Mouse (Mus musculus): ENCODE measurements around the gene Fstl4. TPM values are rescaled to one million over a fixed set of nuclear protein-coding genes. Genes with fewer than 3 reads are reported as not detected.

The Fstl4 gene
- polyA plus RNA-seq, 1 experiment from 2014 or later: 0.06 TPM

DNA sequence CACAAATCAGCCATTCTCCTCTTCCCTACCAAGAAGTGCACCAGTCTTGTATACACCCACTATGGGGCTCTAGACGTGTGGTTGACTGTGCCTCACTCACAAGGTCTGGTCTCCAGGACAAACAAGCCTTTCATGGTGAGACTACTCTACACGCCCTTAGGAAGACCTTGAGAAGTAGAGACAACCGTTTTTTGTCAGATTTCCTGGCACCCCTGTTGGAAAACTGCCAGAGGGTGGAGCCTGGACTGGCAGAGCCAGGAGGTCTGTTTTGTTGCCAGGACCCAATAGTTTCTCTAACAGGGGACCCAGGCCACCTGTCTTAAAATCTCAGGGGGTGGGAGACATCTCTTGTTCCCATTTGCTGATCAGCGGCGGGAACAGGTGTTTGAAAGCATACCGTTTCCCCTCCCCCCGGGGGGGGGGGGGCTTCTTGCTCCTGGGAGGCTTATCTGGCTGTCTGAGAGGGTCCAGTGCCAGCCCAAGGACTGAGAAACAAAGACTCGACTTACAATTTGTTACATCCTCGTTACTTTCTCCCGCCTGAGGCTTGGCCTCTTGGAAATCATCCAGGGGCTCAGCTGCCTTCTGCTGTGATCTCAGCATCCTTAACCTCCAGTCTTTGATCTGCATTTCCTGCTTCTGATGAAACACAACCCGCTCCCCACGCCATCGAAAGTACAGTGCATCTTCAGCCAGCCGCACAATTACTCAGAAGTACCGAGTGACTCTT lies 155.0 kb downstream of the Fstl4 start:
- Histone ChIP-seq H3K27ac (no peak overlapping the region), H3K4me2 (no peak overlapping the region), H3K27me3 (no peaks in the 10 kb centered on the region), H3K9me3 (replicated peaks) (no peaks in the 10 kb centered on the region), H3K4me3 (replicated peaks) (no peak overlapping the region), H3K4me1 (replicated peaks) (no peaks in the 10 kb centered on the region), H3K9ac (no peak overlapping the region), H3K36me3 (no peaks in the 10 kb centered on the region)
- no peak for DNase-seq
- WGBS (ENCODE audit: insufficient replicate concordance): 53% methylated on average over 15 of the region's 15 CpGs
- ATAC-seq (ENCODE audit: low read depth): no peak

DNA sequence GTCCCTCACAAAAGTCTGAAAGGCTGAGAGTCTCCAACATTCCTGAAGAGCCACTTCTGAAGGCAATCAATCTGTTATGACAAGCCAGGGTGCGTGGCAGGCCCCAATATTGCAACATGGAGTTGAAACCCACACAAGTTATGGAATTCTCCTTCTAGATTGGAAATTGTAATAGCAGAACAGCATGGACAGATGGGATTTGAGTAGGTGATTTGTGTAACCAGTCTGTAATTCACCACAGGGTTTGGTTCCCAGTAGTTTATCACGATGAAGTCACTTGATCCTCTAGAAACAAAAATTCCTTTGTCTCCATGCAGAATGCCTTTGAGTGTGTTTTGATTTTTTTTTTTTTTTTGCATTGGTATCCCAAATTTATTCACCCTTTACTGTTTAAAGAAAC lies 159.8 kb downstream of the Fstl4 start:
- H3K36me3 ChIP-seq: no peaks in the 10 kb centered on the region
- no peak overlapping the region for H3K27ac ChIP-seq
- H3K4me1 ChIP-seq (replicated peaks): no peaks in the 10 kb centered on the region
- no peak overlapping the region for H3K9ac ChIP-seq
- ATAC-seq (ENCODE audit: low read depth): no peak
- DNase-seq: no peak
- H3K4me2 ChIP-seq: no peak overlapping the region
- H3K27me3 ChIP-seq: no peaks in the 10 kb centered on the region
- 64% methylated on average over 2 of the region's 2 CpGs for WGBS (ENCODE audit: insufficient replicate concordance)
- no peaks in the 10 kb centered on the region for H3K9me3 ChIP-seq (replicated peaks)
- H3K4me3 ChIP-seq (replicated peaks): no peak overlapping the region

DNA sequence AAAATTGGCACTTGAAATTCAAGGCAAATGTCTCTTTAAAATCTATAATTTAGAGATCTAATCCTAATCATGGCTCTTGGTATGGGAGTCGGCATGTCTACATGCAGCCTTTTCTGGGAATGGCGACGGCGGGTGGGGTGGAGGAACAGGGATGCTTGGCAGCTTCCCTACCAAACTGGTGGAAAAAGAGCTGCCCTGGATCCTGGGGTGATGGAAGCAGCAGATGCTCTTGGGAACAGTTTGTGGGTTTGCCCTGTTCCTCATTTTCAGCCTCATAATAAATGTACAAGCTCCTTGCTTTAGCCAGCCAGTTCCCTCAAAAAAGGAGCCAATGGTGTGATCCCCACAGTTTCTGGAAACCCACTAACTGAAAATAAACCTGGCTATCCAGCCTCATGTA lies 163.9 kb downstream of the Fstl4 start:
- Histone ChIP-seq H3K4me1 (replicated peaks) (no peaks in the 10 kb centered on the region), H3K4me3 (replicated peaks) (no peak overlapping the region), H3K27ac (no peak overlapping the region), H3K9ac (no peak overlapping the region), H3K4me2 (no peak overlapping the region), H3K27me3 (no peaks in the 10 kb centered on the region), H3K9me3 (replicated peaks) (no peaks in the 10 kb centered on the region), H3K36me3 (no peaks in the 10 kb centered on the region)
- ATAC-seq (ENCODE audit: low read depth) (no peak), DNase-seq (no peak)
- whole genome bisulfite sequencing (ENCODE audit: insufficient replicate concordance): 74% methylated on average over 4 of the region's 4 CpGs

DNA sequence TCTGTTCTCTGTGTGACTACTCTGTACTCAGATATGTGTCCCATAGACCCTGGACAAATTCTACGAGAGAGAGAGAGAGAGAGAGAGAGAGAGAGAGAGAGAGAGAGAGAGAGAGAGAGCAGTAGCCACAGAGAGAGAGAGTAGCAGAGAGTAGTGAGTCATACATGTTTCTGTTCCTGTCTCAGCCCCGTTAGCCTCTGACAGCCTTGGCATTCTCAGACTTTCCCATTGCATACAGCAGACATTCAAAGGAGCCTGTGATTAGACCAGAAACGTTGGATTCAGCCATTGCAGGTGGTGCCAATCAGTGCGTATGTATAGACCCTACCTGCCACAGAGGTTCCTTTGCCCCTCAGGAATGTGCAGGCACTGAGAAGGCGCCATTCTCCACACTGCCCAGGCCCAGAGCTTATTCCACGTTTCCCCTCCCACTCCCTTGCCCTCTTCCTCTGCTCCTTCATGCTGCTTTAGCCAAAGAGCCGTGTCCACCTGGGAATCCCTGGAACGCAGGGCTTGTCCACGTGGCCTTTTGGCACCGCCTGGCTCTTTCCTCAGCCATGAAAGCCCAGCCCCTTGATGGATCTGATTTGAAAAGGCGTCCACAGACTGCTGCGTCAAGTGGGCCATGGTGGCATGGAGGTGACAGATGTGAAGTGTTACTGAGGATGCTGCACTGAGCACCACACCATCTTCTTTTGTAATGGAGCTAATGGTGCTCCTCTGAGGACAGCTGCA lies 175.1 kb downstream of the Fstl4 start:
- Histone ChIP-seq H3K4me3 (replicated peaks) (no peak overlapping the region), H3K4me2 (no peak overlapping the region), H3K27ac (no peak overlapping the region), H3K9ac (no peak overlapping the region), H3K4me1 (replicated peaks) (no peaks in the 10 kb centered on the region), H3K9me3 (replicated peaks) (no peaks in the 10 kb centered on the region), H3K36me3 (no peaks in the 10 kb centered on the region), H3K27me3 (no peaks in the 10 kb centered on the region)
- ATAC-seq (ENCODE audit: low read depth): no peak
- no peak for DNase-seq
- 66% methylated on average over 12 of the region's 12 CpGs for WGBS (ENCODE audit: insufficient replicate concordance)

DNA sequence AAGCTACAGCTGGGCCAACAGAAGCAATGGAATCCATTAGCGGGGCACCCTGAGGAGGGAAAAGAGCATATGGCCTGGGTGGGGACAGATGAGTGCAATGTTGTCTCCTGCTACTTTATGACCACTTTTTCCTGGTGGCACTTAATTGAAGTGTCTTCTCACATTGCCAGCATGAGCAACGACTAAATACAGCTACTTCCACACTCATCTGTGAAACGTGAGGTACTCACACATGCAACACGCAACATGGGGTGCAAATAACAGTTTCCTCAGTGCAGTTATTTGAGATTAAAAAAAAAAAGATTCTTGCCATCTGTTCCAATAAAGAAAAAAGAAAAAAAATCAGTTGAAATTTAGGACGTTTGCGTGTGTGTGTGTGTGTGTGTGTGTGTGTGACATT lies 178.5 kb downstream of the Fstl4 start:
- no peak overlapping the region for H3K27ac ChIP-seq
- H3K9ac ChIP-seq: no peak overlapping the region
- no peaks in the 10 kb centered on the region for H3K9me3 ChIP-seq (replicated peaks)
- no peak overlapping the region for H3K4me3 ChIP-seq (replicated peaks)
- no peaks in the 10 kb centered on the region for H3K27me3 ChIP-seq
- H3K36me3 ChIP-seq: no peaks in the 10 kb centered on the region
- no peak overlapping the region for H3K4me2 ChIP-seq
- 59% methylated on average over 6 of the region's 6 CpGs for WGBS (ENCODE audit: insufficient replicate concordance)
- ATAC-seq (ENCODE audit: low read depth) (no peak), DNase-seq (no peak)
- no peaks in the 10 kb centered on the region for H3K4me1 ChIP-seq (replicated peaks)

DNA sequence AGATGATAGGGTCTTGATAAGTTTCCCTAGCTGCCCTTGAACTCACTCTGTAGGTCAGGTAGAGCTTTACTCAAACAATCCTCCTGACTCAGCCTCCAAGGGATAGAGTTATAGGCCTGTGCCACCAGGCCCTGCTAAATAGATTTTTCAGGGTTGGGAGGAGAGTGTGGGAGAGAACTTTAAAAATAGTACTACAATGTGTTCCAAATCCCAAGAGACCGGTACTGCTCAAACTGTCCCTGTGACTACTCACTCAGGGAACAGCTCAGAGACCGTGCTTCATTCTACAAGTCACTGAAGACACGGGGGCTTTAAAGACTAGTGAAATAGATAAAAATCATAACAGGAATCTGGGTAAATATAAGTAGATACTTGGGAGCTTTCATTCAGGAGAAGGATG lies 190.6 kb downstream of the Fstl4 start:
- Histone ChIP-seq H3K4me1 (replicated peaks) (no peaks in the 10 kb centered on the region), H3K27me3 (no peaks in the 10 kb centered on the region), H3K36me3 (no peaks in the 10 kb centered on the region), H3K4me2 (no peak overlapping the region), H3K27ac (no peak overlapping the region), H3K4me3 (replicated peaks) (no peak overlapping the region), H3K9me3 (replicated peaks) (no peaks in the 10 kb centered on the region), H3K9ac (no peak overlapping the region)
- 66% methylated on average over 3 of the region's 3 CpGs for WGBS (ENCODE audit: insufficient replicate concordance)
- DNase-seq: no peak
- ATAC-seq (ENCODE audit: low read depth): no peak

DNA sequence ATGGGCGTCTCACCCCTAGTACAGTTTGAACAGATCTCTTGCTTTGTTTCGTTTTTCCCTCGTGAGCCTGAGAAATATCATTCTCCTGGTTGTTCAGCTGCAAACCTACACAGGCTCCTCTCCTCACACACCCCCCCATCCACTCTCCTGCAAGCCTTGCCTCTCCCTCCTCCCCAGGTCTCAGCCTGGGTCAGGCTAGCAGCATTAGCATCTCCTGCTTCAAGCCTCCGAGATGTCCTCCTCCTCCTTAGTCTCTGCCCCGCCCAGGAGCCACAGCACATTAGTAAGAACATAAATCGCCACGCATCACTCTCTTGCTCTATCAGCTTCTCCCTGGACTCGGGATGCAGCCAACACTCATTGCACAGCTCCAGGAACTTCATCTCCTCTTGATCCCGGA lies 204.4 kb downstream of the Fstl4 start:
- H3K36me3 ChIP-seq: no peaks in the 10 kb centered on the region
- no peak overlapping the region for H3K9ac ChIP-seq
- H3K4me1 ChIP-seq (replicated peaks): no peaks in the 10 kb centered on the region
- no peak for DNase-seq
- H3K4me3 ChIP-seq (replicated peaks): no peak overlapping the region
- WGBS (ENCODE audit: insufficient replicate concordance): 60% methylated on average over 9 of the region's 9 CpGs
- no peak overlapping the region for H3K27ac ChIP-seq
- H3K4me2 ChIP-seq: no peak overlapping the region
- H3K27me3 ChIP-seq: no peaks in the 10 kb centered on the region
- ATAC-seq (ENCODE audit: low read depth): no peak
- no peaks in the 10 kb centered on the region for H3K9me3 ChIP-seq (replicated peaks)

DNA sequence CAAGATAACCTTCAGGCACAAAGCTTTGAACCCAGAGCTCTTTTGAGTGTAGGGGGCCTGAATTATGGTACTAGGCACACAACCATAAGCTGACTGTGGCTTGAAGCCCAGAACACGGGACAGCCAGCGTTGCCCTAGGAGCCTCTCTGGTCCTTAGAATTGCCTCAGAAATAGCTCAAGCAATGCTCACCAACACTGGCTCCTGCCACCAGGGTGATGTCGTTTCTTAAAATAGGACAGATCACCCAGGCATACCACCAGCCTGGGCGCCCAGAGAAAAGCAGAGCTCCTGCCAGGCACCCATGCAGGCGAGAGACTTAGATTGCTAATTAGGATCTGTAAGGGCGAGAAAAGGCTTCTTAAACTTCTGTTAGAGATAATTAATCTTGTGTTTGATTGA lies 206.0 kb downstream of the Fstl4 start:
- 52% methylated on average over 6 of the region's 6 CpGs for WGBS (ENCODE audit: insufficient replicate concordance)

DNA sequence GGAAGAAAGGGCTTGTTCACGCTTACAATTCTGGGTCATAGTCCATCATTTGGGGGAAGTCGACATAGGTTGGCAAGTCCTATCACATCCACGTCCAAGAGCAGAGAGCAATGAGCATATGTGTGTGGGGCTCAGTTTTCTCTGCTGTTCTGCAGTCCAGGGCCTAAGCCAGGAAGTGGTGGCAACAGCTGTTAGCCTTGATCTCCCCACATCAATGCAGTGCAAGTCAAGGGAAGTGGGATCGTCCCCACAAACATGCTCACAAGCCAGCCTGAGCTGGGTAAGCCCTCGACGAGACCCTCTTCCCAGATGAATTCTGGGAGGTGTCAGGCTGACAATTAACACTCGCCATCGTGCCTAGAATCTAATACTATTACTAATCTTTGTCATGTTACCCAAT lies 222.6 kb downstream of the Fstl4 start:
- H3K4me1 ChIP-seq (replicated peaks): no peaks in the 10 kb centered on the region
- no peaks in the 10 kb centered on the region for H3K27me3 ChIP-seq
- no peak overlapping the region for H3K9ac ChIP-seq
- H3K27ac ChIP-seq: no peak overlapping the region
- ATAC-seq (ENCODE audit: low read depth) (no peak), DNase-seq (no peak)
- no peak overlapping the region for H3K4me3 ChIP-seq (replicated peaks)
- no peaks in the 10 kb centered on the region for H3K9me3 ChIP-seq (replicated peaks)
- no peaks in the 10 kb centered on the region for H3K36me3 ChIP-seq
- 30% methylated on average over 8 of the region's 8 CpGs for WGBS (ENCODE audit: insufficient replicate concordance)
- H3K4me2 ChIP-seq: no peak overlapping the region

More for the DNA sequence above, 206.0 kb downstream of the Fstl4 start:
- no peak overlapping the region for H3K9ac ChIP-seq
- H3K4me3 ChIP-seq (replicated peaks): no peak overlapping the region
- H3K9me3 ChIP-seq (replicated peaks): no peaks in the 10 kb centered on the region
- H3K27ac ChIP-seq: no peak overlapping the region
- H3K36me3 ChIP-seq: no peaks in the 10 kb centered on the region
- DNase-seq: no peak
- H3K4me1 ChIP-seq (replicated peaks): no peaks in the 10 kb centered on the region
- H3K4me2 ChIP-seq: no peak overlapping the region
- H3K27me3 ChIP-seq: no peaks in the 10 kb centered on the region
- ATAC-seq (ENCODE audit: low read depth): no peak

DNA sequence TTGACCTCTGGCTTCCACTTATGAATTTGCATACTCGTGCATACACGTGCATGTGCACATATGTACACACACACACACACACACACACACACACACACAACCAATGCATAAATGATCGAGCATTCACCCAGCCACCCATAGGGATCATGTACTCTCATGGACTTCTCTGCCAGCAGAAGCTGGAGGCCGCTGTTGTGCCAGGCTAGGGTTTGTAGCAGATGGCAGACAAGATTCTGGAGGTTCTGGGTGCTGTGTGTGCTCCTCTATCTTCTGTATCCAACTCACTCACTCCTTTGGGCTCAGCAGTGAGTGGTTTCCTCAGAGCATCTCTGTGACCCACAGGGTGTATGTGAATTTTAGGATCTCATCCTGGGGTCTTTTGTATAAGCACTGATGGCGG lies 230.3 kb downstream of the Fstl4 start:
- no peaks in the 10 kb centered on the region for H3K4me1 ChIP-seq (replicated peaks)
- 64% methylated on average over 5 of the region's 5 CpGs for WGBS (ENCODE audit: insufficient replicate concordance)
- no peak overlapping the region for H3K27ac ChIP-seq
- ATAC-seq (ENCODE audit: low read depth): no peak
- no peaks in the 10 kb centered on the region; the same call in 1 of the 2 replicates for H3K9me3 ChIP-seq (replicated peaks)
- no peaks in the 10 kb centered on the region for H3K36me3 ChIP-seq
- no peak overlapping the region for H3K4me3 ChIP-seq (replicated peaks)
- H3K9ac ChIP-seq: no peak overlapping the region
- DNase-seq: no peak
- no peak overlapping the region for H3K4me2 ChIP-seq
- no peaks in the 10 kb centered on the region for H3K27me3 ChIP-seq

DNA sequence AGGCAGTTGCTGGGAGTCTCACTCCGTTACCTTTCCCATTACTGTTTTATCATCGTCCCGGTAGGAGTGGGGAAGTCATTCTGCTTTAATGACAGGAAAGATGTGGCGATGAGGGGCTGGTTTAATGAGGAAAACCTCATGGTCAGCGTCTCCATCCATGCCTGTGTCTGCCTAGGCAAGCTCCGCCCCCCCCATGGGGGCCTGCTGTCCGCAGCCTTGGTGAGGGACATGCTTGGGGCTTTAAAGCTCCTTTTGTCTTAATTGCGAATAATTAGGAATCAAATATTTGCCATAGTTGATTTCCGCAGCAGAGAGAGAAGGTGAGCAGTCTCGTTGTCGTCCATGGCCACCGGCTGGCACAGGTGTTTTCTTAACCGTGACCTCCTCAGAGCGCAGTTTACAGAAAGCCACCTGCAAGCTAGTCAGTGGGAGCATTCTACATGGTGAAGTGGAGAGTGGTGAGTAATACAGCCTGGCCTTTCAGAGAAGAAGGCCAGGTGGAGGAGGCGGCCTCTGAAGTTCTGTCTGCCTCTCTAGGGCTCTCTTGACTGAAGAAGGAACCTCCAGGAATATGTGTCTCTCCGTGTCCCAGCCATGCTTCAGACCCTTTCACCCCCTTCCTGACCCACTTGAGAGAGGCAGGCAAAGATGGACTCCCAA lies 232.1 kb downstream of the Fstl4 start:
- Histone ChIP-seq H3K4me3 (replicated peaks) (no peak overlapping the region), H3K4me1 (replicated peaks) (no peaks in the 10 kb centered on the region), H3K27me3 (no peaks in the 10 kb centered on the region), H3K36me3 (no peaks in the 10 kb centered on the region), H3K4me2 (no peak overlapping the region), H3K27ac (no peak overlapping the region), H3K9ac (no peak overlapping the region), H3K9me3 (replicated peaks) (no peaks in the 10 kb centered on the region; the same call in 1 of the 2 replicates)
- DNase-seq: no peak
- 66% methylated on average over 16 of the region's 16 CpGs for WGBS (ENCODE audit: insufficient replicate concordance)
- no peak for ATAC-seq (ENCODE audit: low read depth)
